Mouse (Mus musculus): ENCODE measurements around the gene Cyp2f2. TPM values are rescaled to one million over a fixed set of nuclear protein-coding genes. Genes with fewer than 3 reads are reported as not detected.

The Cyp2f2 gene
- total and polyA plus RNA-seq, 2 experiments from 2014 or later = 0.39 to 0.55 TPM

GRCm38 (mm10) chr7:27132588-27132987, 12.9 kb downstream of the Cyp2f2 start:
- no peaks in the 10 kb centered on the region for H3K9me3 ChIP-seq (ENCODE audit: low read length)
- no peak overlapping the region for H3K4me2 ChIP-seq (ENCODE audit: low read depth, low read length, poor library complexity, severe bottlenecking)
- H3K36me3 ChIP-seq (ENCODE audit: insufficient read depth, low read length) = no peaks in the 10 kb centered on the region
- no peak overlapping the region for H3K27ac ChIP-seq (ENCODE audit: low read depth, low read length)
- ATAC-seq (ENCODE audit: low FRiP score) = no peak
- WGBS = 15% methylated on average over 10 of the region's 10 CpGs
- no peaks in the 10 kb centered on the region for H3K27me3 ChIP-seq (ENCODE audit: insufficient read depth, low read length)
- no peaks in the 10 kb centered on the region for H3K4me1 ChIP-seq (ENCODE audit: insufficient read depth, low read length)
- peak; percentile 61 for TF ChIP-seq CTCF (IDR thresholded peaks at IDR 0.05)
- peak; percentile 77 for DNase-seq (ENCODE audit: low spot score)
- H3K9ac ChIP-seq (replicated peaks; ENCODE audit: low read length, poor library complexity, severe bottlenecking) = no peak overlapping the region
- no peak overlapping the region for H3K4me3 ChIP-seq (ENCODE audit: low read depth, low read length)

GRCm38 (mm10) chr7:27133156-27133555, 13.4 kb downstream of the Cyp2f2 start:
- H3K4me1 ChIP-seq (ENCODE audit: insufficient read depth, low read length) = no peaks in the 10 kb centered on the region
- H3K27ac ChIP-seq (ENCODE audit: low read depth, low read length) = no peak overlapping the region
- H3K27me3 ChIP-seq (ENCODE audit: insufficient read depth, low read length) = no peaks in the 10 kb centered on the region
- no peak overlapping the region for H3K9ac ChIP-seq (replicated peaks; ENCODE audit: low read length, poor library complexity, severe bottlenecking)
- no peak for ATAC-seq (ENCODE audit: low FRiP score)
- no peaks in the 10 kb centered on the region for H3K36me3 ChIP-seq (ENCODE audit: insufficient read depth, low read length)
- H3K4me2 ChIP-seq (ENCODE audit: low read depth, low read length, poor library complexity, severe bottlenecking) = no peak overlapping the region
- 69% methylated on average over 12 of the region's 12 CpGs for WGBS
- DNase-seq (ENCODE audit: low spot score) = no peak
- H3K9me3 ChIP-seq (ENCODE audit: low read length) = no peaks in the 10 kb centered on the region
- H3K4me3 ChIP-seq (ENCODE audit: low read depth, low read length) = no peak overlapping the region
- no peak for TF ChIP-seq CTCF (IDR thresholded peaks at IDR 0.05)

- Histone ChIP-seq H3K27me3 (ENCODE audit: insufficient read depth, low read length) (no peaks in the 10 kb centered on the region), H3K36me3 (ENCODE audit: insufficient read depth, low read length) (no peaks in the 10 kb centered on the region), H3K27ac (ENCODE audit: low read depth, low read length) (no peak overlapping the region), H3K9ac (replicated peaks; ENCODE audit: low read length, poor library complexity, severe bottlenecking) (no peak overlapping the region), H3K4me3 (ENCODE audit: low read depth, low read length) (no peak overlapping the region), H3K9me3 (ENCODE audit: low read length) (no peaks in the 10 kb centered on the region), H3K4me2 (ENCODE audit: low read depth, low read length, poor library complexity, severe bottlenecking) (no peak overlapping the region), H3K4me1 (ENCODE audit: insufficient read depth, low read length) (no peaks in the 10 kb centered on the region)
- ATAC-seq (ENCODE audit: low FRiP score) (no peak), DNase-seq (ENCODE audit: low spot score) (no peak)
- TF ChIP-seq CTCF (IDR thresholded peaks at IDR 0.05) = no peak
- 86% methylated on average over 4 of the region's 4 CpGs for WGBS
Observed at GRCm38 (mm10) chr7:27133757-27134156, 14.0 kb downstream of the Cyp2f2 start.

- Histone ChIP-seq H3K27me3 (ENCODE audit: insufficient read depth, low read length) (no peaks in the 10 kb centered on the region), H3K9ac (replicated peaks; ENCODE audit: low read length, poor library complexity, severe bottlenecking) (no peak overlapping the region), H3K4me3 (ENCODE audit: low read depth, low read length) (no peak overlapping the region), H3K4me1 (ENCODE audit: insufficient read depth, low read length) (no peaks in the 10 kb centered on the region), H3K36me3 (ENCODE audit: insufficient read depth, low read length) (no peaks in the 10 kb centered on the region), H3K4me2 (ENCODE audit: low read depth, low read length, poor library complexity, severe bottlenecking) (no peak overlapping the region), H3K27ac (ENCODE audit: low read depth, low read length) (no peak overlapping the region), H3K9me3 (ENCODE audit: low read length) (0 out of 2 replicates have a peak, but pooled peaks cover 4% of the 10 kb centered on the region)
- 38% methylated on average over 8 of the region's 8 CpGs for WGBS
- DNase-seq (ENCODE audit: low spot score) (no peak), ATAC-seq (ENCODE audit: low FRiP score) (no peak)
- TF ChIP-seq CTCF (IDR thresholded peaks at IDR 0.05) = no peak
Observed at GRCm38 (mm10) chr7:27136410-27136996, 16.8 kb downstream of the Cyp2f2 start.

GRCm38 (mm10) chr7:27153205-27153764, 33.6 kb downstream of the Cyp2f2 start, which contains the start of gene Cyp2t4:
Cyp2t4 (plus strand) TSS chr7:27153714.
- Histone ChIP-seq H3K4me2 (ENCODE audit: low read depth, low read length, poor library complexity, severe bottlenecking) (no peak within 1 kb of the TSS), H3K27me3 (ENCODE audit: insufficient read depth, low read length) (no peaks in the 10 kb centered on the region), H3K36me3 (ENCODE audit: insufficient read depth, low read length) (peaks cover 9% of the 10 kb centered on the region), H3K4me3 (ENCODE audit: low read depth, low read length) (no peak within 1 kb of the TSS), H3K9ac (replicated peaks; ENCODE audit: low read length, poor library complexity, severe bottlenecking) (no peak within 1 kb of the TSS), H3K9me3 (ENCODE audit: low read length) (no peaks in the 10 kb centered on the region), H3K4me1 (ENCODE audit: insufficient read depth, low read length) (no peaks in the 10 kb centered on the region), H3K27ac (ENCODE audit: low read depth, low read length) (no peak within 1 kb of the TSS)
- WGBS = 79% methylated on average over 10 of the region's 10 CpGs
- ATAC-seq (ENCODE audit: low FRiP score) = no peak
- TF ChIP-seq CTCF (IDR thresholded peaks at IDR 0.05) = no peak
- no peak for DNase-seq (ENCODE audit: low spot score)

- 84% methylated on average over 13 of the region's 13 CpGs for WGBS
- TF ChIP-seq CTCF (IDR thresholded peaks at IDR 0.05) = no peak
- DNase-seq (ENCODE audit: low spot score) = no peak
- H3K4me1 ChIP-seq (ENCODE audit: insufficient read depth, low read length) = peaks cover 4% of the 10 kb centered on the region
- no peak overlapping the region for H3K4me3 ChIP-seq (ENCODE audit: low read depth, low read length)
- no peak for ATAC-seq (ENCODE audit: low FRiP score)
- H3K9ac ChIP-seq (replicated peaks; ENCODE audit: low read length, poor library complexity, severe bottlenecking) = no peak overlapping the region
- no peak overlapping the region for H3K4me2 ChIP-seq (ENCODE audit: low read depth, low read length, poor library complexity, severe bottlenecking)
- H3K36me3 ChIP-seq (ENCODE audit: insufficient read depth, low read length) = peaks cover 17% of the 10 kb centered on the region
- no peaks in the 10 kb centered on the region for H3K27me3 ChIP-seq (ENCODE audit: insufficient read depth, low read length)
- no peaks in the 10 kb centered on the region for H3K9me3 ChIP-seq (ENCODE audit: low read length)
- H3K27ac ChIP-seq (ENCODE audit: low read depth, low read length) = no peak overlapping the region
Observed at GRCm38 (mm10) chr7:27156005-27156404, 36.3 kb downstream of the Cyp2f2 start.

Data from midbrain, postnatal 0 days (tissue).